Mouse (Mus musculus) retina, embryonic 14.5 days (tissue): ENCODE data around the gene Ktn1.

Experiments used
- DNase-seq: peaks from one replicate; pipeline ENCODE4 v3.0.0-alpha.2; 2015; ENCODE audit warnings: low spot score

Ktn1 gene

GRCm38 (mm10) chr14:47648218-47648617 is at the start of gene Ktn1:
TSS of gene Ktn1 (plus strand) at chr14:47648448.
- DNase-seq: peak; percentile 26

DNA sequence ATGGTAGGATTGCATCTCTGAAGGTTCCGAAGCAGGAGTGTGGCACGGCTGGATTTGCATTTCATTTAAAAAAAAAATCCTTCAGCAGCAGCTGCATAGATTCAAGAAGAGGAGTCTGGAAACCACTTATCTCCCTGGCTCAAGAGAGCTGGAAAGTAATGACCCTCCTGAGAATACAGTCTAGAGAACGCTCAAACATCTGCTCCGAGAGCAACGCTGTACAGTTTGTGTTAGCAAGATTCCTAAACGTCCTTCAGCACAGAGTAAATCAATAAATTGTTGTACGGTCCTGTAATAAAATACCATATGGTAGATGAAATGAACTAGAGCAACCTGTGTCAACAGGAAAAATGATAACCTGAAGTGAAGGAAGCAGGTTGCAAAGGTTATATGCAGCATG is 35.0 kb upstream of the Ktn1 start:
- peak; percentile 4 for DNase-seq

GRCm38 (mm10) chr14:47618891-47619290 is 29.4 kb upstream of the Ktn1 start:
- no peak for DNase-seq

DNA sequence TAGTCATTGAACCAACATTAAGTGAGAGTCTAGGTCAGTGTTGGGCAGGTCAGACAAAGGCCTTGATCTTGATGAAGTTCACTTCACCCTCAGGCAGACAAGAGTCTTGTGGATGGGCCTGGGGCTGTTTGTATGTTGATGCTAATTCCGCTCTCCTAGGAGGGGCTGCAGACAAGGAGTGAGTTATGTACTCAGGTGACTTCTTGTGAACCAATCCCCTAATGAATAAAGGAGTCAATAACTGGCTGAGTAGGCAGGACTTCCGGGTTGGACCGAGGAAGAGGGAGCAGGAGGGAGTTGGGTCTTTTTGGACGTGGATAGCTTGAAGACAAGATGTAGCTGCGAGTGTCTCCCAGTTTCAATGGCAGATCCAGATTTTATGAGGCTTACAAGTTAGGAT is 26.3 kb upstream of the Ktn1 start:
- DNase-seq: no peak

GRCm38 (mm10) chr14:47624837-47625236 is 23.4 kb upstream of the Ktn1 start:
- no peak for DNase-seq

GRCm38 (mm10) chr14:47626143-47626542 is 22.1 kb upstream of the Ktn1 start:
- DNase-seq: no peak

DNA sequence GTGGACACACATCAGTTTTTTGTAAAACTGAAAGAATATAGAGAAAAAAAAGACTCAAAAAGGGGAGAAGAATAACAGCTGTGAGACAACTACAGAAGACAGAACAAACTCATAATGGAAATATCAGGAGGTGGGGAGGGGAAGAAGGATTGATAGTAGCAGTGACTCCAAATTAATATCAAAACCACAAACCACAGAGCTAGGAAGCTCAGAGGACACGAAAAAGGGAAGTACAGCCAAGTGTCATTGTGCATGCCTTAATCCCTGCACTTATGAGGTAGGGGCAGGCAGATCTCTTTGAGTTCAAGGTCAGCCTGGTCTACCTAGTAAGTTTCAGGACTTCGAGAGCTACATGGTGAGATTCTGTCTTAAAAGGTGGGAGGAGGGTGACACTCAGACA is 21.4 kb upstream of the Ktn1 start:
- no peak for DNase-seq

DNA sequence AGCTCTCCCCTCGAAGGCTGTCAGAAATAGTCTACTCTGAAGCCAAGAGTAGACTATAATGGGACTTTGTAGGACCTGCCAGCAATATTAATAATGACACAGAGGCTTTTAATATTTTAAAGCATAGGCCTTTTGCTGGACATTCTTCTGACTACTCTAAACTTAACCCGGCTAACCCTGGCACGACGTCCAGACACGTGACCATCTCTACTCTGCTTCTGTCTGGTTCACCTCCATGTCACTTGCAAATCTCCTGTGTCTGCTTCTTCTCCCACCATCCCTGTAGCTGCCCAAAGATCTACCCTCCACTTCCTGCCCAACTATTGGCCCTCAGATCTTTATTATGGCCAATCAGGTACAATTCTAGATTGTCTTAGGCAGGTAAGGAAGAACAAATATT is 20.9 kb upstream of the Ktn1 start:
- no peak for DNase-seq

DNA sequence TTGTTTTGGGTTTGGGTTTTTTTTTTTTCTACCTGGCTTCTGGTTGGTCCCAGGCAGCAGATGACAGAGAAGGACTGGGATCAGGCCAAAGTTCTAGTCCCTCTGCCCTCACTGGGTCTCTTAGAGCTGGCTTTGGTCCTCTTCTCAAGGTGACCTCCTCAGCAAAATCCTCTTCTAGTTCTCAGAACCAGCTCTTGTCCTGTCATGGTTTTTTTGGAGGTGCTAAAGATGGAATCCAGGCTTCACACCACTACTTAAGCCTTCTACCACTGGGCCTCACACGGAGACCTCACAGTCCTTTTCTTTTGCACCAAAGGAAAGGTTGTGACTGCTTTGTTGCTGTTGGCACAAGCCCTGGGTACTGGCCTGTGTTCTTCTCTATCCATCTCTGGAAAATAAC is 15.8 kb upstream of the Ktn1 start:
- no peak for DNase-seq

- DNase-seq: peak; percentile 20
These were observed 13.8 kb upstream of the Ktn1 start for GRCm38 (mm10) chr14:47634410-47634809.

DNA sequence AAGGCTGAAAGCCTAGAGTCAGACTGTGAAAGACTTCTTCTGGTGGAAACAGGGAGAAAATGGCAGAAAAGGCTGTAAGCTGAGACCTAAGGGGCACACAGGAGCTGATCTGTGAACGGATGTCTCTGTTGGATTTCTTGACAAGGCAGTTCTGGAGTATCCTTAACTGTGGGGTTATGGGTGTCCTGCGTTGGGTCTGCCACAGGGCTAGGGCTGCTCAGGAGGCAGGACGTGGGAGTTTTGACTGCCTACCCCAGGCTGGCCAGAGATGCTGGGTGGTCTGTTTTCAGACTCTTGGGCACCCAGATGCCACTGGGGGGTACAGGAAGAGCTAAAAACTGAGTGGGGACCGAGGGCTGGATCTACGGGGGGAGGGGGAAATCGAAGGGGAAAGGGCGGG is 13.4 kb upstream of the Ktn1 start:
- DNase-seq: no peak

DNA sequence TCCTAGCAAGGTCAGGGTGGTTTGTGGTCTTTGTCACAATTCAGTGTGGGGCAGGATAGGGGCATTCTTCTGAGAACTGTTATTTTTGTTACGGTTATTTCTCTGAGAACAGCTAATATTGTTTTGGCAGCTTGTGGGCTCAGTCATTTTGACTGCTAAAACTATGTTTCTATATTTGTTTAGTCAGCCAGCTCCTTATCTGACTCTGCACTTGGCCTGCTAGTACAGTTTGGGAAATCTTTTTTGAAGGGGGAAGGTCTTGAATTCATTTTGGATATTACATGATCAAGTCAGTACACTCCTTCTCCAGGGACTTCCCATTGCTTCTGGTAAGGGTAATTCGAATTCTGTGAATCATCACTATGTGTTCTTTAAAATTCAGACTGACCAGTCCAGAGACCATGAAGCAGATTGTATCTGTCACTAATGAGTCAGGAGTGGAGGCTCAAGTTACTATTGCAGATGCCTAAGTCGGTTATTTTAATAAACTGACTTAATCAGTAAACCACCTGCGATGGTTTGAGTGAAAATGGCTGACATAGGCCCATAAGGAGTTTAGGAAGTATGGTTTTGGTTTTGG is 9.8 kb upstream of the Ktn1 start:
- DNase-seq: no peak

GRCm38 (mm10) chr14:47645620-47646019 is 2.6 kb upstream of the Ktn1 start:
- DNase-seq: no peak

GRCm38 (mm10) chr14:47646246-47646645 is 2.0 kb upstream of the Ktn1 start:
- DNase-seq: no peak

DNA sequence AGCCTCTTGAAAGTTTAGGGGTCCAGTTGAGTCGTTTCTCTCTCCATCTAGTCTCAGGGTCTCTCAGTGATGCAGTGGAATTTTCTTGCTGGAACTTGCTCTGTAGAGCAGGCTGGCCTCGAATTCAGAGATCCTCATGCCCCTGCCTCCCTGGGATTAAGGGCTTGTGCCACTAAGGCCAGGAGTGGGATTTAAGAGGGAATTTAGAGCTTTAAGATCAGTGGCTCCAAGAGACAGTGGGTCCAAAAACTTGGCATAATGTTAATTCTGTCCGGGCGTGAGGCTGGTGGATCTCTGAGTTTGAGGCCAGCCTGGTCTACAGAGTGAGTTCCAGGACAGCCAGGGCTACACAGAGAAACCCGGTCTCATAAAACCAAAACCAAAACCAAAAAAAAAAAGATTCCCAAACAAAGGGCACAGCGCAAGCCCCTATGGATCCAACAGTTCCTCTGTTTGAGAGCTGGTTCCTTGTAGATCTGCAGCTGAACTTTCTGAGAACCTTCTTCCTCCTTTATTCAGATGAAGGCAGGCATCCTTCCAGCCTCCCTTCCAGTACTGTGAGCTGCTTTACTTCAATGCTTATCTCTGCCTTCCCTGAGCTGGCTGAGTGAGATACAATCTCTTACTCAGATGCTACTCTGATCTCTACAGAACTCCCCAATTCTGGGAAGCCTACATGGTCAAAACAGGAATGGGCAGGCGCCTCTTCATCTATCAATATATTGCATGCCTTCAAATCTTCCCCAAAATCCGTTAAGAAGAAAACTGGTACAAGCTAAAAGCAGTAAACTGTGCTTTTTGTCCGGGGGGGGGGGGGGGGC is 1.3 kb upstream of the Ktn1 start:
- DNase-seq: no peak

- DNase-seq: peak; percentile 81
These were observed 720 bp downstream of the Ktn1 start for GRCm38 (mm10) chr14:47648706-47649630.

- peak; percentile 67 for DNase-seq
These were observed 1.5 kb downstream of the Ktn1 start for GRCm38 (mm10) chr14:47649631-47650337.

DNA sequence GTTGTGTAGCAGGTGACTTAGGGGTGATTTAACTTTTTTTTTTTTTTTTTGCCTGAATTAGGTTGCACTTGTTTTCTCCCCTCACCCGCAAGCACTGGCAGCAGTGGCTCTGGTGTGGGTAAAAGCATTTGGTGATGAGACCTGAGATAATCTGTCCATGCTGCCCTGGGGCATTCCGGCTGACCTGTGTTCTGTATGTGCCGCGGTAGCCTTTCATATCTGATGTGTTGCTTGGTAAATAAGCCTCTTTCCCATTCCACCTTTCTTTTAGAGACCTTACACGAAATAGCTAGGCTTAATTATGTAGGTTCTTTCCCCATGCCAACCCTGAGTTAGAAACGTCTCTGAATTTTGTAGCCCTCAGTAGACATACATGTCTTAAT is 2.1 kb downstream of the Ktn1 start:
- DNase-seq: peak; percentile 29

DNA sequence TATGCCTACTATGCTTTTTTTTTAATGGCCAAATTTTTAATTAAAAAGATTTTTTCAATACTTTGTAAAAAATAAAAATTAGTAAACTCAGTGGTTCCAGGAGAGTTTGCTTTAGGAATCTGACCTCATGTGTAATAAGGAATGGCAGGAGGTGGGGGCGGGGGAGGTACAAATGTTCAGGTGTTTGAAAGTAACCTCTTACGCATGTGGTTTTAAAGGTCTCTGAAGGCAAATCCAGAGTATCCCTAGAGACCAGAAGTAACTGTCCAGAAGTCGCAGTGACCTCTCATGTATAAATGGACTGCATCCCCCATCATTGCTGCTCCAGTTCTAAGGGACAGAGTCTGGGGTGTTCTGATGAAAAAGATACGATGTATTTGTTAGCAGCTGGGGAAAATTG is 3.0 kb downstream of the Ktn1 start:
- DNase-seq: no peak

GRCm38 (mm10) chr14:47655444-47655843 is 7.2 kb downstream of the Ktn1 start:
- no peak for DNase-seq

- no peak for DNase-seq
These were observed 15.7 kb downstream of the Ktn1 start for GRCm38 (mm10) chr14:47663844-47664469.

- DNase-seq: no peak
These were observed 16.2 kb downstream of the Ktn1 start for GRCm38 (mm10) chr14:47664470-47664864.
